ENCODE assay signal across 7 mouse cellular contexts in the genomic region with DNA sequence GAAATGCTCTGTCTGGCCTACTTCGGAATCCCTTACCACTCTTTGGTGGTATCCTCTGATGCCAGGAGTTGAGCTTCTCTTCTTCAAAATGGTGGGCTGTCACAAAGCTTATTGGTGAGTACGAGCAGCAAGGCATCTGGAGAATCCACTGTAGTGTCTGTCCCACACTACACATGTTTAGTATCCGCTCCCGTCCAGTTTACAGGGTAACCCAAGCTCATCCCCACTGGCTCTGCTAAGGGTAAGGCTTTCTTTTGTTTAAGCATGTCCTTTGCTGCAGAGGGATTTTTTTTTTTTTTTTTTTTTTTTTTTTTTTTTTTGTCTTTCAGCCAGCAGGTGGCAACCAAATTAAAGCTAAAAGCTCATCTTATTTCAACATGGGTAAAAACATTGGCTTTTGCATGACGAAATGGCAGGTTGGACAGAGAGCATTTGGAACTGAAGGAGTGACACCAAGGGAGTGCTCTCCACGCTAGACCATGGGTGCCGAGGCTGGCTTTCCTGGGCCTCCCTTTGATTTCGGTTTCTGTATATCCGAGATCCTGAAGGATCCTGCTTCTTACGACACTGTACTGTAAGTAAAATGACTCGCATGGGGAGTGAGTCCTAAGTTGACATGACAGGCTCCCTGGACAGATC. TPM values are rescaled to one million over a fixed set of nuclear protein-coding genes. Genes with fewer than 3 reads are reported as not detected.
DNase-seq lines count a peak whose midpoint lies in the region; ATAC-seq and TF ChIP-seq lines count a peak whose summit lies in the region.

A gene (plus strand): TSS at position 493 of the 639 bp plus-strand sequence.

- ATAC-seq in forebrain, embryonic 12.5 days (ENCODE audit: low FRiP score), result peak; percentile 69
- ATAC-seq in intestine, embryonic 14.5 days (replicated peaks; ENCODE audit: low FRiP score, low TSS enrichment, low read depth), result 0 out of 2 replicates have a peak, but pooled peaks have one; percentile 32
- peak; percentile 60 for ATAC-seq in midbrain, postnatal 0 days (ENCODE audit: low FRiP score)

- H3K9ac ChIP-seq in forebrain, embryonic 12.5 days, result no peak within 1 kb of the TSS
- no peak within 1 kb of the TSS for H3K9ac ChIP-seq in intestine, embryonic 14.5 days (ENCODE audit: low read length)
- H3K9ac ChIP-seq in midbrain, postnatal 0 days (replicated peaks; ENCODE audit: low read length, poor library complexity, severe bottlenecking), result no peak within 1 kb of the TSS

- peak; percentile 42 for TF ChIP-seq CTCF in midbrain, postnatal 0 days (IDR thresholded peaks at IDR 0.05)

- no peaks in the 10 kb centered on the region for H3K36me3 ChIP-seq in forebrain, embryonic 12.5 days (replicated peaks)
- H3K36me3 ChIP-seq in intestine, embryonic 14.5 days (ENCODE audit: control insufficient read depth, insufficient read depth, low read length), result no peaks in the 10 kb centered on the region
- no peaks in the 10 kb centered on the region for H3K36me3 ChIP-seq in midbrain, postnatal 0 days (ENCODE audit: insufficient read depth, low read length)

- H3K27ac ChIP-seq in forebrain, embryonic 12.5 days, result peak within 1 kb of the TSS; percentile 65; the same call in 1 of the 2 replicates
- no peak within 1 kb of the TSS for H3K27ac ChIP-seq in intestine, embryonic 14.5 days (ENCODE audit: low read depth)
- peak within 1 kb of the TSS; percentile 83 for H3K27ac ChIP-seq in midbrain, postnatal 0 days (ENCODE audit: low read depth, low read length)

- H3K4me2 ChIP-seq in forebrain, embryonic 12.5 days, result peak within 1 kb of the TSS; percentile 24
- no peak within 1 kb of the TSS for H3K4me2 ChIP-seq in intestine, embryonic 14.5 days (ENCODE audit: low read length)
- H3K4me2 ChIP-seq in midbrain, postnatal 0 days (ENCODE audit: low read depth, low read length, poor library complexity, severe bottlenecking), result peak within 1 kb of the TSS; percentile 23

- H3K27me3 ChIP-seq in forebrain, embryonic 12.5 days, result no peaks in the 10 kb centered on the region
- no peaks in the 10 kb centered on the region for H3K27me3 ChIP-seq in intestine, embryonic 14.5 days (replicated peaks; ENCODE audit: control insufficient read depth, insufficient read depth, low read length)
- H3K27me3 ChIP-seq in midbrain, postnatal 0 days (ENCODE audit: insufficient read depth, low read length), result no peaks in the 10 kb centered on the region

- 73% methylated on average over 11 of the region's 11 CpGs for WGBS in forebrain, embryonic 12.5 days
- 80% methylated on average over 11 of the region's 11 CpGs for WGBS in intestine, embryonic 14.5 days
- 65% methylated on average over 11 of the region's 11 CpGs for WGBS in midbrain, postnatal 0 days

- H3K9me3 ChIP-seq in forebrain, embryonic 12.5 days, result no peaks in the 10 kb centered on the region
- H3K9me3 ChIP-seq in intestine, embryonic 14.5 days (ENCODE audit: control insufficient read depth, low read length), result no peaks in the 10 kb centered on the region
- no peaks in the 10 kb centered on the region for H3K9me3 ChIP-seq in midbrain, postnatal 0 days (ENCODE audit: low read length)

- peak; percentile 18 for DNase-seq in CD4-positive helper T cell, adult 2 months (ENCODE audit: low read depth, low spot score)
- peak; percentile 37 for DNase-seq in Muller cell, postnatal 12 days (ENCODE audit: inconsistent ontology term)
- no peak for DNase-seq in intestine, embryonic 14.5 days (ENCODE audit: low spot score)
- DNase-seq in midbrain, postnatal 0 days (ENCODE audit: low spot score), result peak; percentile 17
- no peak for DNase-seq in spleen, postnatal 4 days (ENCODE audit: low spot score in 2 of 2)
- DNase-seq in thymus, postnatal 25 days, result no peak

- no peak within 1 kb of the TSS for H3K4me3 ChIP-seq in forebrain, embryonic 12.5 days (replicated peaks)
- no peak within 1 kb of the TSS for H3K4me3 ChIP-seq in intestine, embryonic 14.5 days (ENCODE audit: low read depth, low read length)
- H3K4me3 ChIP-seq in midbrain, postnatal 0 days (ENCODE audit: low read depth, low read length), result no peak within 1 kb of the TSS

- 0 out of 2 replicates have a peak, but pooled peaks cover 6% of the 10 kb centered on the region for H3K4me1 ChIP-seq in forebrain, embryonic 12.5 days
- H3K4me1 ChIP-seq in intestine, embryonic 14.5 days (replicated peaks; ENCODE audit: control insufficient read depth, insufficient read depth, low read length), result no peaks in the 10 kb centered on the region
- no peaks in the 10 kb centered on the region for H3K4me1 ChIP-seq in midbrain, postnatal 0 days (ENCODE audit: insufficient read depth, low read length)

RNA-seq across cellular contexts. Expression of the gene that starts here (rescaled TPM):
- polyA plus RNA-seq in forebrain, embryonic 12.5 days (2016; fragmentation: Nextera tagmentation; extraction: Ambion mirVana), result 17.9 and 21.7 TPM in 2 replicates
- polyA plus RNA-seq in intestine, embryonic 14.5 days (2014; fragmentation: Nextera tagmentation; extraction: Ambion mirVana), result 40.0 and 45.9 TPM in 2 replicates
- 9.8 and 11.5 TPM in 2 replicates for total RNA-seq in midbrain, postnatal 0 days (2014; rRNA removed)
- 5.2 and 8.7 TPM in 2 replicates for polyA plus RNA-seq in midbrain, postnatal 0 days (2015; fragmentation: Nextera tagmentation; extraction: Ambion mirVana)

Comparison
In these comparisons a context has a peak if more than half of its experiments do, and no peak if none do; other contexts are left out.
1. DNase-seq: peak in CD4-positive helper T cell, adult 2 months (single experiment), Muller cell, postnatal 12 days (single experiment) and midbrain, postnatal 0 days (single experiment); none in intestine, embryonic 14.5 days (single experiment), spleen, postnatal 4 days (0 of 2) and thymus, postnatal 25 days (single experiment).
2. Peak in every context shown above with its lines, with median percentiles within 50 percentile points of each other: ATAC-seq.